Mouse (Mus musculus) midbrain, embryonic 10.5 days (tissue): ENCODE measurements around the gene Klra10. TPM values are rescaled to one million over a fixed set of nuclear protein-coding genes. Genes with fewer than 3 reads are reported as not detected.
"Not testable (repeated sequence)": the region's sequence is repeated elsewhere in the genome, so short reads cannot be mapped to it uniquely, and the experiment has no call there.

Experiments used
- DNase-seq: peaks from one replicate; pipeline ENCODE4 v3.0.0-alpha.2; 2017; ENCODE audit warnings: low spot score
- H3K27ac ChIP-seq: fragments of 300-500 bp; sonication (generic); replicated peaks from 2 replicates; pipeline ENCODE4 v1.5.1; 2016; ENCODE audit warnings: mild to moderate bottlenecking
- H3K27me3 ChIP-seq: fragments of 300-500 bp; sonication (generic); 2 replicates; pipeline ENCODE4 v1.6.1; 2016; ENCODE audit warnings: low read depth, mild to moderate bottlenecking; ENCODE audit not compliant: poor library complexity, severe bottlenecking
- H3K36me3 ChIP-seq: fragments of 300-500 bp; sonication (generic); 2 replicates; pipeline ENCODE4 v1.6.1; 2016; ENCODE audit warnings: mild to moderate bottlenecking, moderate library complexity
- H3K4me1 ChIP-seq: fragments of 300-500 bp; sonication (generic); 2 replicates; pipeline ENCODE4 v1.6.1; 2016
- H3K4me3 ChIP-seq: fragments of 300-500 bp; sonication (generic); 2 replicates; pipeline ENCODE4 v1.5.1; 2016; ENCODE audit warnings: mild to moderate bottlenecking, moderate library complexity
- H3K9me3 ChIP-seq: fragments of 300-500 bp; sonication (generic); replicated peaks from 2 replicates; pipeline ENCODE4 v1.6.1; 2016; ENCODE audit warnings: mild to moderate bottlenecking
- WGBS: fragments of 180-500 bp; shearing (Covaris S2); methylation state at CpG from one replicate; pipeline ENCODE4 v1.1.7; 2016; 5-methylcytosine and 5-hydroxymethylcytosine counted together
- polyA plus RNA-seq: library from polyadenylated mRNA; unstranded; fragments of >200 nt; fragmentation: Nextera tagmentation; extraction: Ambion mirVana; gene quantifications from 2 replicates; pipeline ENCODE4 v1.2.1, GENCODE M21; 2016

The Klra10 gene
- polyA plus RNA-seq: not detected in 2 replicates

DNA sequence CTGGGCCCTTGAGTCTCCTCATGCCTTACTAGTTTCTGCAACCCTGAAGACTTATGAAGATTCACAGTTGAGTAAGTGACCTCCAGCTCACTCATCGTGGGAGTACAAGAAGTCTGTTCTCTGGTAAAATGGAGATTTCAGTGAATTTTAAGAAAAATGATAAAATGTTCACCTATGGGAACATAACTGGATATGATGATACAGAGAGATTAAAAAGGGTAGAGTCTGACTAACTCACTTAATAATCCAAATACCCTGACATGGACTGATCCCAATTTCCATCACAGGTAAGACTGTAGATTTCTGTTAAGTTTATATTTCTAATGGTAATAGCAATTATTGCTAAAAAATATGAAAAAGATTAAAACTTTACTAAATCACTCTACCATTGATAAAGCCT lies at the start of gene Klra10:
Gene Klra10, minus strand, starts transcription at position 101 of the 400 bp plus-strand sequence.
- not testable (repeated sequence) for H3K27ac ChIP-seq, H3K36me3 ChIP-seq, H3K4me1 ChIP-seq, DNase-seq, H3K4me3 ChIP-seq, H3K9me3 ChIP-seq, H3K27me3 ChIP-seq
- 83% methylated on average over 1 of the region's 1 CpGs for WGBS

DNA sequence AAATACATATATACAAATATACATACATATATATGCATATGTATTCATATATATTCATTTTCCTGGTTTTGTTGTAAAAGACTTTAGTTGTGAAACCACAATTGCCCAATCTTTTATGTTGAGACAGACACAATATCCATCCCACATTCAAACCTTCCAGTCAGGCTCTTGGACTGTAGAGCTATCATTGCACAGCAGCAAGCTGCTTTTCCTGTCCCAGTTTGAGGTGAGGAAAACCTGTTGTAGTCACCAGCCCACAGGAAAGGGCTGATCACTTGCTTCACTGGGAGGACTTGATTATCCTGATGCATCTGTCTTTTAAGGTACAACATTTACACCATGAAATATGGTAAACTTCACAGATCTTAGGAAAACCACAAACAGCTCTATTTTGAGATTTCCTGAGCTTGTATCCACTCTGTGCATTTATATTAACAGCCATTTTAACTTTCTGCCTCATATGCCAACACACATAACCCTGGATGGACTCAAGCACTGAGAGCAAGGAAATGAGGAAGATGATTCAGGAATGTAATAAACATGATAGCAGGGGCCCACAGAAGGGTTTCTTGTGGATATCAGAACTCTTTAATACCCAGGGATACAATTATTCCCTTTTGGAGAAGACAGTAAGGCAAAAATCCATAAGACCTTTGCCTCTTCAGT lies 6.4 kb upstream of the Klra10 start:
- no peak for DNase-seq

DNA sequence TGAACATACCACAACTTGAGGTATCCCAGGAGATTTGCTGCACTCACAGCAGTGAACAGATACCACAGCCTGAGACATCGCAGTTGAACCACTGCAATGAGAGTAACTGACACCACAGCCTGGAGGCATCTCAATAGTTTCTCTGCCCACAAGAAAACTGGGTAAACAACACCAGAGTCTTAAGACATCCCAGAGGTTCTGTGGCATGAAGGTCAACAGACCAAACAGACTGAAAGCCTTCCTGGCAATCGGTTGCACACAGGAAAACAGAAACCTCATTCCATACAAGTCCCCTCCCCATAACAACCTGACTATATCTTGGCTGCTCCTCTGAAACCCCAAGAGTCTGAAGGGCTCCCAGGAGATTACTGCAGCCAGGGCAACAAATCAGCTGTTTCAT lies 26.4 kb downstream of the Klra10 start:
- no peak for DNase-seq
- no peaks in the 10 kb centered on the region for H3K36me3 ChIP-seq
- 93% methylated on average over 2 of the region's 2 CpGs for WGBS
- H3K4me3 ChIP-seq: no peak overlapping the region
- no peaks in the 10 kb centered on the region for H3K4me1 ChIP-seq
- H3K9me3 ChIP-seq: peaks cover 60% of the 10 kb centered on the region; the same call in 1 of the 2 replicates
- H3K27ac ChIP-seq: no peak overlapping the region
- H3K27me3 ChIP-seq: no peaks in the 10 kb centered on the region

More for the DNA sequence above, 6.4 kb upstream of the Klra10 start:
- H3K4me1 ChIP-seq: no peaks in the 10 kb centered on the region
- peaks cover 23% of the 10 kb centered on the region; the same call in 1 of the 2 replicates for H3K9me3 ChIP-seq
- H3K4me3 ChIP-seq: no peak overlapping the region
- no peak overlapping the region for H3K27ac ChIP-seq
- H3K27me3 ChIP-seq: no peaks in the 10 kb centered on the region
- H3K36me3 ChIP-seq: no peaks in the 10 kb centered on the region

DNA sequence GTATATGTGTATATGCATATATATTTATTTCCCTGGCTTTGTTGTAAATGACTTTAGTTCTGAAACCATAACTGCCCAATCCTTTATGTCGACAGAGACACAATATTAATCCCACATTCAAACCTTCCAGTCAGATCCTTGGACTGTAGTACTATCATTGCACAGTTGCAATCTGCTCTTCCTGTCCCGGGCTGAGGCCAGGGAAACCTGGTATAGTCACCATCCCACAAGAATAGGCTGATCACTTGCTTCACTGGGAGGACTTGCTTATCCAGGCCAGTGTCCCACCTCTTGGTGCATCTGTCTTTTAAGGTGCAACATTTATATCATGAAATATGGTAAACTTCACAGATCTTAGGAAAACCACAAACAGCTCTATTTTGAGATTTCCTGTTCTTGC lies 44.2 kb downstream of the Klra10 start:
- no peak overlapping the region for H3K4me3 ChIP-seq
- H3K27me3 ChIP-seq: no peaks in the 10 kb centered on the region
- 86% methylated on average over 2 of the region's 2 CpGs for WGBS
- no peak for DNase-seq
- H3K27ac ChIP-seq: no peak overlapping the region
- H3K36me3 ChIP-seq: no peaks in the 10 kb centered on the region
- H3K4me1 ChIP-seq: no peaks in the 10 kb centered on the region
- peaks cover 28% of the 10 kb centered on the region; the same call in 1 of the 2 replicates for H3K9me3 ChIP-seq

DNA sequence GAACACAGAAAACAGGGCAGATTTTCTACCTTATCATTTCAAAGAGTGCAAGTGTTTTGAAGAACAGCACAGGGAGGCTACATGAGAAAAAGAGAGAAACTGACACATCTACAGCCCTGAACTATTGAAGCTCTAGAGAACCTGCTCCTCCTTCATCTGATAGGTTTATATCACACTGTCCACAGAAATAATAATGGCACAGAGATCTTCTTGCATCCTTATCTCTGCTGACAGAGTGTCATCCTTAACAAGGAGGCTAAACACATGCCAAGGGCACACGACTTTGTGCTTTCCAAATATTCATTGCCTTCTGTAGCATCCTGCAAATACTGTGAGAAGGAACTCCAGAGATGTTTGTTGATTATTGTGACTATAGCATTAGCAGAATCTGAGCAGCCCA lies 45.1 kb downstream of the Klra10 start:
- Histone ChIP-seq H3K27me3 (no peaks in the 10 kb centered on the region), H3K4me1 (no peaks in the 10 kb centered on the region), H3K4me3 (no peak overlapping the region), H3K36me3 (no peaks in the 10 kb centered on the region), H3K27ac (no peak overlapping the region), H3K9me3 (peaks cover 27% of the 10 kb centered on the region; the same call in 1 of the 2 replicates)
- no peak for DNase-seq
- 53% methylated on average over 1 of the region's 1 CpGs for WGBS

DNA sequence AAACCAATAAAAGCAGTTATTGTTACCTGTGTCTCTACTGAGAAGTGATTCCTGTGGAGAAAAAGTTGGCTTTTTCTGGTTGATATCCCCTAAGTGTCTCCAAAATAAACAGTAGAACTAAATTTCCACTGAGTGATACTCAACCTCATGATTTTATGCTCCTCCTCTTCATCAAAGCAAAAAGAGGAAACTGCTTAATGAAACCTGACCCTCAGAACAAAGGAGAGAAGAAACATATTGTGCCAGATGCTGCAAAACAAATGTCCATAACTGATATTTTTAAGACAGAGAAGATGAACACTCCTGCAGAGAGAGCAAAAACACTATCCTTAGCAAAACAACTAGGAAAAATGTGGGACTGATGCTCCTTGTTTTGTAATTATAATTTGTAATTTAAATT lies 48.5 kb downstream of the Klra10 start, which contains the start of gene Klra7:
Gene Klra7, minus strand, starts transcription at position 101 of the 400 bp plus-strand sequence.
- no peak for DNase-seq
- no peaks in the 10 kb centered on the region for H3K36me3 ChIP-seq
- peaks cover 20% of the 10 kb centered on the region; the same call in 1 of the 2 replicates for H3K9me3 ChIP-seq
- no peak within 1 kb of the TSS for H3K27ac ChIP-seq
- no peaks in the 10 kb centered on the region for H3K4me1 ChIP-seq
- H3K4me3 ChIP-seq: no peak within 1 kb of the TSS
- no peaks in the 10 kb centered on the region for H3K27me3 ChIP-seq

Other genes starting within 250 kb of the Klra10 start
- not detected in 2 replicates for gene Klra4, start 214.7 kb downstream of the Klra10 start, polyA plus RNA-seq
- not detected in 2 replicates for gene Klra8, start 152.0 kb downstream of the Klra10 start, polyA plus RNA-seq
- gene Klra9, start 88.8 kb downstream of the Klra10 start, polyA plus RNA-seq: not detected in 2 replicates
- not detected in 2 replicates for gene Klra7, start 48.6 kb downstream of the Klra10 start, polyA plus RNA-seq
- gene Klra3, start 55.6 kb upstream of the Klra10 start, polyA plus RNA-seq: not detected in 2 replicates
- not detected in 2 replicates for gene Klra1, start 104.9 kb upstream of the Klra10 start, polyA plus RNA-seq